Mouse (Mus musculus) gastrocnemius, adult 8-10 months (tissue): ENCODE results near the gene Fgf3. TPM values are rescaled to one million over a fixed set of nuclear protein-coding genes. Genes with fewer than 3 reads are reported as not detected.
"Not testable (repeated sequence)": the region's sequence is repeated elsewhere in the genome, so short reads cannot be mapped to it uniquely, and the experiment has no call there.

ENCODE experiments used
- DNase-seq, 2 experiments: peaks; one replicate each; pipeline ENCODE4 v3.0.0; 2022; ENCODE audit warnings: low spot score in 2 of 2
- total RNA-seq, 4 experiments: library from RNA; stranded (reverse); gene quantifications; 2 replicates each; pipeline ENCODE4 v1.2.4; 2022

Fgf3 gene
- total RNA-seq, 4 experiments from 2014 or later = not detected

- DNase-seq = no peak
Observed at GRCm38 (mm10) chr7:144857826-144858342, 20.0 kb downstream of the Fgf3 start.

DNA sequence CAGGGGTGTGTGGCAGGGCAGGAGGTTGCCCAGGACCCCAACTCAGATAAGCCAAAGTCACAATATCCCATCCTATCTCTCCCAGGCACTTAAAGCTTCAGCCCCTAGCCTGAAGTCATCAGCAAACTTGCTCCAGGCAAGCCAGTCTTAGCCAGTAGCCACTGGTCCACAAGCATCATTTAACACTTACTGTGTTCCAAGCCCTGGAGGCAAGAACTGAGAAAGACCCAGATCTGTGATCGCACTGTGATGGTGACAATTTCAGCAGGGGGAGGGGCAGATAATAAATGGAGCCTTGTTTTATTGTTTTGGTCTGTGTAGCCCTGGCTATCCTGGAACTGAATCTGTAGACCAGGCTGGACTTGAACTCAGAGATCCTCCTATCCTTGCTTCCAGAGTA lies 20.8 kb downstream of the Fgf3 start:
- DNase-seq = no peak

- no peak for DNase-seq
Observed at GRCm38 (mm10) chr7:144861056-144861768, 23.3 kb downstream of the Fgf3 start.

- no peak for DNase-seq
Observed at GRCm38 (mm10) chr7:144861769-144862070, 23.8 kb downstream of the Fgf3 start.

DNA sequence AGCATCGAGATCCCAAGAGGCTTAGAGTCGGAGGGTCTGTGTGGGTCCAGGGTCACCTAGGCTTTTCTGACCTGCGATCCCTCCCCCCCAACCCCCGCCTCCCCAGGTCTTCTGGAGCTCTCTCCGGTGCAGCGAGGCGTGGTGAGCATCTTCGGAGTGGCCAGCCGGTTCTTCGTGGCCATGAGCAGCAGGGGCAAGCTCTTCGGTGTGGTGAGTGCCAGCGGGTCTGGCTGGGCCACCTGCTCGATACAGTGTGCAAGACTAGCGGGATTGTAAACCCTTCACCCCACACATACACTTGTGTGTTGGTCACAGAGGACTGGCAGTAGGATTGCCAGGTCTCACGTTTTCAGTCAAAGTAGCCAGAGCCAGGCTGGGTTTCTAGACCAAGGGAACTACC lies 24.2 kb downstream of the Fgf3 start:
- DNase-seq = no peak

GRCm38 (mm10) chr7:144862712-144863111 lies 24.8 kb downstream of the Fgf3 start:
- DNase-seq = no peak

- DNase-seq = no peak
Observed at GRCm38 (mm10) chr7:144863196-144863595, 25.3 kb downstream of the Fgf3 start.

DNA sequence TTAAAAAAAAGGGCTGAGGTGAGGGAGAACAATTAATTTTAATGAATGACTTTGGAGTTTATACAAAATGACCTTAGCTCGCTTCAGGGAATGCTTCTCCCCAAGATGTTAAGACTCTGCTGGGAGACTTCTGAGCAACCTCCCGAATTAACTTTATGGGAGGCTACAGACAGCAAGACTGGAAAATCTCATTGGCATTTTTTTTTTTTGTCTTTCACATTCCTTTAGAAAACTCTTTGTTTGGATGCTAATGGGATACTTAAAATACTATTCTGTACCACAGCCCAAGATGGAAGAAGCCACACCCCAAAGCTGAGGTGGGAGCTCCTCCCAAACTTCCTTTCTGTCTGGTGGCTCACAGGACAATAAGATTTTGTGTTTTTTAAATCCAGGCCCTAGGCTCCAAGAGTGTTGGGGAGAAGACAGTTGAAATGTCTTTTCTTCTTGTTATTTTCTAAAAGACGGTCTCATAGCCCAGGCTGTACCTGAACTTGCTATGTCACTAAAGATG lies 26.3 kb downstream of the Fgf3 start:
- no peak for DNase-seq

DNA sequence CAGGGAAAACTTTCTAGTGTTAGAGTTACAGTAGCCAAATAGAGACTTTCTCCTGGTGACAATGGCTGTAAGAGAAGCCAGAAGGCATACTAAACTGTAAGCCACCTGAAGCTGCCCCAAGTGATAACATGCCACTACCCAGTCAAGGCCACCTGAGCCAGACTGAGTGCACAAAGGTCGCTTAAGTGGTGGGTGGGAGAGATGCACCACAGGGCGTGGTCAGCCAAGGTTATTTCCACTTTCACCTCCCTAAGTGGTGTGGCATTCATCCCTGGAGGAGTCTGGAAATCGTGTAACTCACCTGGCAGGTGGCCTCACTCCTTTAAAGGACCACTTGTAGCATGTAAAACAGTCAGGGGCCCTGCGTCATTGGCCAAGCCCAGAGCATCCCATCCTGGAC lies 29.3 kb downstream of the Fgf3 start:
- no peak for DNase-seq

- DNase-seq = no peak
Observed at GRCm38 (mm10) chr7:144867602-144868001, 29.7 kb downstream of the Fgf3 start.

- DNase-seq = no peak
Observed at GRCm38 (mm10) chr7:144872420-144872819, 34.5 kb downstream of the Fgf3 start.

- DNase-seq = no peak
Observed at GRCm38 (mm10) chr7:144873160-144873559, 35.3 kb downstream of the Fgf3 start.

DNA sequence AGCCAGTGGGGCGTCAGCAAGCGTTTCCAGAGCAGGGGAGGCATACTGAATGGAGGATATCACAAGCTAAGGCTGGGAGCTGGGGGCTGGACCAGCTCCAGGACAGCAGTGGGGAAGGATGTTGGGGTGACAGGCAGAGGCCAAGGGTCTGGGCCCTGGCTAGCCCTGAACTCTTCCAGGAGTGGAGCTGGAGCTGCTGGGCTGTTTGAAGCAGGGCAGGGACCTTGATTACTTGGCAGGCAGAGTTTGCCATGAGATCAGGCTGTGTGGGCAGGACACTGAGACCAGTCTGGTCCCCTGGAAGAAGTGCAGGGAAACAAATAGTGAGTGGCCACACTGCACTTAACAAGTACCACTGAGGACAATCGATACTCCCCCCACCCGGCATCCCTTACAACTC lies 36.3 kb downstream of the Fgf3 start:
- no peak for DNase-seq

DNA sequence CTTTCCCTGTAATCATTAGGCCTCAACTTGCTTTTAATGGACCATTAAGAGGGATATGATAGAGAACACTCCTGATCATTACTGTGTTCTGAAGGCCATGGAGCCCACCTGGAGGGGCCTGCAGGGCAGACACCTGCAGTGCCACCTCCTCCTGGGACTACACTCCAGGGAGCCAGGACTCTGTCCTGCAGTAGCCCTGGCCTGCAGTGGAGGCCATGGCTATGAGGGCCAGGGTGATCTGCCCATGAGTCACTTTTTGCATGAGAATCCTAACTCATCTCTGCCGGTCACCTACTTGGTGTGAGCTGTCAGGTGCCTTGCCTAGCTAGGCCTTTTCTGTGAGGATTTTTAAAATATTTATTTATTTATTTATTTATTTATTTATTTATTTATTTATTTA lies 40.5 kb downstream of the Fgf3 start:
- no peak for DNase-seq

DNA sequence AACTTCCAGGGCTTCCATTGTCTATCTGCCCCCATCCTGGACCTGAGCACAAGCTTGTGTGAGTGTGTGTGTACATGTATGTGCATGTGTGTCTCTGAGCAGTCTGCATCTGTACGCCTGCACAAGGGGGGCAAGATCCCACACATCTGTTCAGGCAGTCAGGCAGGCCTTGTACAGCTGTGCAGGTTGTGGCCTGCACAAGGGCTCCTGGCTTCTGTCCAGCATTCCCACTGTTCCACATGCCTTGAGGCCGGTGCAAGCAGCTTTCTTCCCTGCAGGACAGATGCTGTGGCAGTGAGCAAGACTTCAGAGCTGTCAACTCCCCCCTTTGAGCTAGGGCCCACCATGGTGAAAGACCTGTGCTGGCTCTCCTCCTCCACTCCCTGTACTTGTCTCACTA lies 45.2 kb downstream of the Fgf3 start:
- no peak for DNase-seq

GRCm38 (mm10) chr7:144887672-144888071 lies 49.8 kb downstream of the Fgf3 start:
- no peak for DNase-seq

GRCm38 (mm10) chr7:144888564-144889299 lies 50.8 kb downstream of the Fgf3 start:
- no peak for DNase-seq

GRCm38 (mm10) chr7:144890661-144891060 lies 52.8 kb downstream of the Fgf3 start:
- DNase-seq = not testable (repeated sequence)

GRCm38 (mm10) chr7:144891863-144892262 lies 54.0 kb downstream of the Fgf3 start:
- no peak for DNase-seq

DNA sequence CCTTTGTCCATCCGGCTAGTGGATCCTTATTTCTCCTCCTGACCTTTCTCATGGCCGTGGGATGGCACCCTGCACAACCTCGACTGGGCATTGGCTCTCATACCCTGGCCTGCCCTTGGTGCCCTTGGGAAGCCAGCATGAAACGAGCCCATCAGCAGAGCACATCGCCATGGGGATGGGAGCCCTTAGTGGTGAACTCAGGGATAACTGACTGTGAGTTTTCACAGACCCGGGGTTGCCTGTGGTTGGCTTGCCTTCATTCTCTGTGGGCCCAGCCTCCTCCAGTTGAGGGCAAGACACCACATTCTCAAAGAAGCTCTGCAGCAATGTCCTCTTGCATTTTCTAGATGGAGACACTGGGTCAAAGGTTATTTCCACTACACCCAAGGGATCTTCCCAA lies 54.4 kb downstream of the Fgf3 start:
- no peak for DNase-seq
